Mouse (Mus musculus) myocyte (in vitro differentiated cells): ENCODE results near the gene Rbms1. TPM values are rescaled to one million over a fixed set of nuclear protein-coding genes. Genes with fewer than 3 reads are reported as not detected.
A peak's percentile ranks its signal among the peaks of the same experiment; 100 is the strongest.

ENCODE experiments used
- H3K27me3 ChIP-seq: one replicate; pipeline ENCODE4 v1.6.1; 2011; ENCODE audit not compliant: control insufficient read depth, insufficient read depth, insufficient read length
- H3K36me3 ChIP-seq: one replicate; pipeline ENCODE4 v1.6.1; 2011; ENCODE audit not compliant: control insufficient read depth, insufficient read depth
- H3K4me2 ChIP-seq: one replicate; pipeline ENCODE4 v1.6.1; 2011; ENCODE audit warnings: low read depth, control low read depth
- H3K4me3 ChIP-seq: one replicate; pipeline ENCODE4 v1.5.1; 2011; ENCODE audit warnings: mild to moderate bottlenecking, control low read depth, moderate library complexity
- H3K79me2 ChIP-seq: one replicate; pipeline ENCODE4 v1.6.1; 2011; ENCODE audit not compliant: control insufficient read depth, insufficient read depth
- H3ac ChIP-seq: one replicate; pipeline ENCODE4 v1.6.1; 2011; ENCODE audit not compliant: control insufficient read depth, insufficient read length
- CEBPB ChIP-seq: IDR thresholded peaks from 2 replicates; pipeline ENCODE4 v1.6.1; 2011; ENCODE audit warnings: mild to moderate bottlenecking, moderate library complexity; ENCODE audit not compliant: poor library complexity, insufficient read depth, severe bottlenecking
- E2F4 ChIP-seq: IDR thresholded peaks from one replicate; pipeline ENCODE4 v1.6.1; 2011; ENCODE audit warnings: mild to moderate bottlenecking, control low read depth, moderate library complexity; ENCODE audit not compliant: insufficient read depth
- MAX ChIP-seq: IDR thresholded peaks from one replicate; pipeline ENCODE4 v1.6.1; 2011; ENCODE audit warnings: low read depth, mild to moderate bottlenecking, control low read depth
- MYOD1 ChIP-seq, 3 experiments: IDR thresholded peaks; one replicate each; pipeline ENCODE4 v1.6.1; 2011; ENCODE audit warnings: control low read depth in 2 of 3, low read depth in 2 of 3, mild to moderate bottlenecking in 2 of 3, moderate library complexity in 1 of 3; ENCODE audit not compliant: insufficient read length in 2 of 3, control insufficient read depth in 1 of 3
- MYOG ChIP-seq, 3 experiments: IDR thresholded peaks; one replicate each; pipeline ENCODE4 v1.6.1; 2011; ENCODE audit warnings: control low read depth in 2 of 3, low read depth in 2 of 3, mild to moderate bottlenecking in 2 of 3; ENCODE audit not compliant: insufficient read length in 2 of 3, control insufficient read depth in 1 of 3, insufficient read depth in 1 of 3
- POLR2A ChIP-seq: IDR thresholded peaks from one replicate; pipeline ENCODE4 v1.6.1; 2011; ENCODE audit warnings: low read depth, mild to moderate bottlenecking, control low read depth, moderate library complexity; ENCODE audit not compliant: insufficient read length
- POLR2AphosphoS2 ChIP-seq: IDR thresholded peaks from one replicate; pipeline ENCODE4 v1.6.1; 2011; ENCODE audit warnings: low read depth, control low read depth; ENCODE audit not compliant: insufficient read length
- REST ChIP-seq: IDR thresholded peaks from one replicate; pipeline ENCODE4 v1.6.1; 2011; ENCODE audit warnings: mild to moderate bottlenecking, control low read depth, moderate library complexity; ENCODE audit not compliant: insufficient read depth, insufficient read length
- SRF ChIP-seq: IDR thresholded peaks from one replicate; pipeline ENCODE4 v1.6.1; 2011; ENCODE audit warnings: low read depth; ENCODE audit not compliant: control insufficient read depth, insufficient read length
- TCF12 ChIP-seq: IDR thresholded peaks from one replicate; pipeline ENCODE4 v1.6.1; 2011; ENCODE audit warnings: mild to moderate bottlenecking, control low read depth; ENCODE audit not compliant: poor library complexity, insufficient read depth, severe bottlenecking
- TCF3 ChIP-seq: IDR thresholded peaks from one replicate; pipeline ENCODE4 v1.6.1; 2011; ENCODE audit warnings: low read depth, control low read depth; ENCODE audit not compliant: insufficient read length
- USF1 ChIP-seq: IDR thresholded peaks from one replicate; pipeline ENCODE4 v1.6.1; 2011; ENCODE audit warnings: low read depth, mild to moderate bottlenecking, control low read depth, moderate library complexity
- polyA plus RNA-seq: library from polyadenylated mRNA; unstranded; fragments of >200 nt; fragmentation: generic; extraction: Trizol; gene quantifications from one replicate; pipeline ENCODE4 v1.2.1, GENCODE M21; 2012; ENCODE audit warnings: missing spikeins

Rbms1 gene
- polyA plus RNA-seq, 1 experiment: 34.8 TPM

- no peak for TF ChIP-seq REST
- no peak for TF ChIP-seq CEBPB
- TF ChIP-seq E2F4: no peak
- no peak for TF ChIP-seq MYOG (IDR thresholded peaks at IDR 0.05; ENCODE audit: control insufficient read depth in 1 of 3, insufficient read depth in 1 of 3, insufficient read length in 2 of 3, low read depth in 2 of 3)
- no peak for TF ChIP-seq SRF
- no peak for TF ChIP-seq USF1
- TF ChIP-seq TCF3: no peak
- TF ChIP-seq TCF12: no peak
- TF ChIP-seq MYOD1 (IDR thresholded peaks at IDR 0.05; ENCODE audit: control insufficient read depth in 1 of 3, insufficient read length in 2 of 3, low read depth in 2 of 3): no peak
- no peak for TF ChIP-seq POLR2AphosphoS2
- TF ChIP-seq MAX: no peak
- TF ChIP-seq POLR2A: no peak
- Histone ChIP-seq H3K4me3 (no peak overlapping the region), H3K36me3 (peaks cover 19% of the 10 kb centered on the region), H3K4me2 (no peak overlapping the region), H3ac (no peak overlapping the region), H3K79me2 (peaks cover 80% of the 10 kb centered on the region), H3K27me3 (no peaks in the 10 kb centered on the region)
Observed at GRCm38 (mm10) chr2:60801571-60802155, 161.3 kb downstream of the Rbms1 start.

- Histone ChIP-seq H3K36me3 (peaks cover 25% of the 10 kb centered on the region), H3K4me3 (no peak overlapping the region)
- TF ChIP-seq TCF3: no peak
- no peak for TF ChIP-seq USF1
- no peak for TF ChIP-seq POLR2A
- TF ChIP-seq MYOG (IDR thresholded peaks at IDR 0.05; ENCODE audit: control insufficient read depth in 1 of 3, insufficient read depth in 1 of 3, insufficient read length in 2 of 3, low read depth in 2 of 3): no peak
- no peak for TF ChIP-seq MAX
- no peak for TF ChIP-seq REST
- no peak for TF ChIP-seq E2F4
- TF ChIP-seq TCF12: no peak
- TF ChIP-seq CEBPB: no peak
- no peak for TF ChIP-seq POLR2AphosphoS2
- no peak for TF ChIP-seq MYOD1 (IDR thresholded peaks at IDR 0.05; ENCODE audit: control insufficient read depth in 1 of 3, insufficient read length in 2 of 3, low read depth in 2 of 3)
- no peak for TF ChIP-seq SRF
Observed at GRCm38 (mm10) chr2:60800921-60801558, 162.0 kb downstream of the Rbms1 start.

DNA sequence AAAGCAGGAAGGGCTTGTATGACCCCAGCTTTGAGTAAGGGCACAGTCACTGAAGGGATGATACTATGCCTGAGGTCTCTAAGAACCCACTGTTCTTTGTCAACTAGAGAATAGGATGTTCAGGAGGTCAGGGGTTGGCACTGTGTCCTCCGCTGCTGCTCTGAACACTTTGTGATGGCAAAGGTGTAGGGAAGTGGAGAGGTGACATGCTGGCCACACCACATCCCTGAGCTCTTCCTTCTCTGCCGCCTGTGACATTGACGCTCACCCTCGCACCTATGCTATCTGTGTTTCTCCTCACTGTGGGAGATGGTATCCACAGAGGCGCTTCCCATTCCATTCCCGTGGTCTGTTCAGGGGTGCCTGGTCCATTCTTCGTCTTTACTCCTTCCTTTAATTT, 163.2 kb downstream of the Rbms1 start:
- no peak overlapping the region for H3ac ChIP-seq
- H3K79me2 ChIP-seq: peaks cover 71% of the 10 kb centered on the region
- no peak overlapping the region for H3K4me2 ChIP-seq
- TF ChIP-seq TCF12: no peak
- TF ChIP-seq REST: no peak
- peak; percentile 12 for TF ChIP-seq POLR2AphosphoS2
- no peak for TF ChIP-seq MAX
- H3K4me3 ChIP-seq: no peak overlapping the region
- H3K36me3 ChIP-seq: peaks cover 35% of the 10 kb centered on the region
- no peaks in the 10 kb centered on the region for H3K27me3 ChIP-seq

More at GRCm38 (mm10) chr2:60800921-60801558, 162.0 kb downstream of the Rbms1 start:
- no peak overlapping the region for H3K4me2 ChIP-seq
- peaks cover 77% of the 10 kb centered on the region for H3K79me2 ChIP-seq
- no peak overlapping the region for H3ac ChIP-seq
- H3K27me3 ChIP-seq: no peaks in the 10 kb centered on the region

GRCm38 (mm10) chr2:60798767-60799529, 164.0 kb downstream of the Rbms1 start:
- Histone ChIP-seq H3K4me3 (no peak overlapping the region), H3ac (no peak overlapping the region), H3K36me3 (peaks cover 40% of the 10 kb centered on the region), H3K27me3 (no peaks in the 10 kb centered on the region), H3K4me2 (no peak overlapping the region), H3K79me2 (peaks cover 67% of the 10 kb centered on the region)
- no peak for TF ChIP-seq MYOG (IDR thresholded peaks at IDR 0.05; ENCODE audit: control insufficient read depth in 1 of 3, insufficient read depth in 1 of 3, insufficient read length in 2 of 3, low read depth in 2 of 3)
- TF ChIP-seq CEBPB: no peak
- TF ChIP-seq POLR2AphosphoS2: no peak
- no peak for TF ChIP-seq MAX
- no peak for TF ChIP-seq USF1
- TF ChIP-seq SRF: no peak
- TF ChIP-seq MYOD1 (IDR thresholded peaks at IDR 0.05; ENCODE audit: control insufficient read depth in 1 of 3, insufficient read length in 2 of 3, low read depth in 2 of 3): no peak
- TF ChIP-seq E2F4: no peak
- no peak for TF ChIP-seq TCF3
- TF ChIP-seq TCF12: no peak
- TF ChIP-seq REST: no peak
